Mouse (Mus musculus) heart, embryonic 15.5 days (tissue): Measurements from ENCODE around the gene Map1b. TPM values are rescaled to one million over a fixed set of nuclear protein-coding genes. Genes with fewer than 3 reads are reported as not detected.

ENCODE experiments used
- ATAC-seq: fragments of 200-750 bp; cut with Nextera tagmentation; replicated peaks from 2 replicates; pipeline ENCODE4 v1.8.0; 2017; ENCODE audit warnings: low read depth, moderate TSS enrichment; ENCODE audit not compliant: insufficient number of reproducible peaks, insufficient read depth, low FRiP score
- H3K27ac ChIP-seq: fragments of 300-500 bp; sonication (generic); 2 replicates; pipeline ENCODE4 v1.5.1; 2015; ENCODE audit warnings: mild to moderate bottlenecking, inconsistent platforms
- H3K27me3 ChIP-seq: fragments of 300-500 bp; sonication (generic); 2 replicates; pipeline ENCODE4 v1.6.1; 2015; ENCODE audit warnings: inconsistent platforms
- H3K36me3 ChIP-seq: fragments of 300-500 bp; sonication (generic); 2 replicates; pipeline ENCODE4 v1.6.1; 2015; ENCODE audit warnings: mild to moderate bottlenecking, inconsistent platforms
- H3K4me1 ChIP-seq: fragments of 300-500 bp; sonication (generic); replicated peaks from 2 replicates; pipeline ENCODE4 v1.6.1; 2015; ENCODE audit warnings: inconsistent platforms
- H3K4me2 ChIP-seq: fragments of 300-500 bp; sonication (generic); 2 replicates; pipeline ENCODE4 v1.6.1; 2015; ENCODE audit warnings: inconsistent platforms, mild to moderate bottlenecking, moderate library complexity
- H3K4me3 ChIP-seq: fragments of 300-500 bp; sonication (generic); 2 replicates; pipeline ENCODE4 v1.5.1; 2015; ENCODE audit warnings: mild to moderate bottlenecking, inconsistent platforms
- H3K9ac ChIP-seq: fragments of 300-500 bp; sonication (generic); 2 replicates; pipeline ENCODE4 v1.6.1; 2015; ENCODE audit warnings: mild to moderate bottlenecking, inconsistent platforms
- H3K9me3 ChIP-seq: fragments of 300-500 bp; sonication (generic); replicated peaks from 2 replicates; pipeline ENCODE4 v1.6.1; 2016; ENCODE audit warnings: inconsistent platforms
- WGBS: fragments of 180-500 bp; shearing (Covaris S2); methylation state at CpG from one replicate; pipeline ENCODE4 v1.1.7; 2015; ENCODE audit warnings: mixed read lengths; 5-methylcytosine and 5-hydroxymethylcytosine counted together
- polyA plus RNA-seq: library from polyadenylated mRNA; unstranded; fragments of >200 nt; fragmentation: Nextera tagmentation; extraction: Ambion mirVana; gene quantifications from 2 replicates; pipeline ENCODE4 v1.2.1, GENCODE M21; 2015

The Map1b gene
- polyA plus RNA-seq, 1 experiment from 2014 or later = 99.2 TPM

GRCm38 (mm10) chr13:99375550-99375949 is 140.8 kb downstream of the Map1b start:
- 26% methylated on average over 6 of the region's 6 CpGs for WGBS
- H3K27me3 ChIP-seq = no peaks in the 10 kb centered on the region
- no peak overlapping the region for H3K27ac ChIP-seq
- H3K4me3 ChIP-seq = no peak overlapping the region
- no peak overlapping the region for H3K4me2 ChIP-seq
- H3K9me3 ChIP-seq = no peaks in the 10 kb centered on the region
- H3K9ac ChIP-seq = no peak overlapping the region
- H3K36me3 ChIP-seq = no peaks in the 10 kb centered on the region; the same call in 1 of the 2 replicates
- no peak for ATAC-seq
- H3K4me1 ChIP-seq = peaks cover 4% of the 10 kb centered on the region; the same call in 1 of the 2 replicates

DNA sequence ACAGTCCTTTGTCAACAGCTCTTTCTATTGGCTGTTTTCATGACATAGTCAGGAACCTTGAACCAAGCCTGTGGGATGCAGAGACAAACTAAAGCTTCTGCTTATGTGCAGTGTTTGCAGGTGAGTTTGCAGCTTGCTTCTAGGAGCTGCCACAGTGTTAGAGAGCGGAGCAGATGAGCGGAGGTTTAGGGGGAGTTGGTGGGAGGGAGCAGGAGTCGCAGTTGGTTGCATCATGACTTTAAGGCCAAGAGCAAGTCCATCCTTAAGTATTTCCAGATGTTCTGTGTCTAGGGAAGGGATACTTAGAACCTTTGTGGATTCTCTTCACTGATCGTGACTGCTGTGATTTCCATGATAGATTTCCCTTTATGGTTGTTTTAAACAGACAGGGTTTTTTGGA is 142.1 kb downstream of the Map1b start:
- no peak for ATAC-seq
- no peak overlapping the region for H3K27ac ChIP-seq
- 69% methylated on average over 4 of the region's 4 CpGs for WGBS

GRCm38 (mm10) chr13:99373684-99374083 is 142.7 kb downstream of the Map1b start:
- 73% methylated on average over 7 of the region's 7 CpGs for WGBS

More for the DNA sequence above, 142.1 kb downstream of the Map1b start:
- Histone ChIP-seq H3K4me1 (peaks cover 4% of the 10 kb centered on the region; the same call in 1 of the 2 replicates), H3K27me3 (no peaks in the 10 kb centered on the region), H3K4me3 (no peak overlapping the region), H3K36me3 (no peaks in the 10 kb centered on the region; the same call in 1 of the 2 replicates), H3K4me2 (no peak overlapping the region), H3K9ac (no peak overlapping the region), H3K9me3 (no peaks in the 10 kb centered on the region)

More at GRCm38 (mm10) chr13:99373684-99374083, 142.7 kb downstream of the Map1b start:
- Histone ChIP-seq H3K4me3 (no peak overlapping the region), H3K4me1 (peaks cover 8% of the 10 kb centered on the region), H3K9ac (no peak overlapping the region), H3K27me3 (no peaks in the 10 kb centered on the region), H3K9me3 (no peaks in the 10 kb centered on the region), H3K36me3 (no peaks in the 10 kb centered on the region; the same call in 1 of the 2 replicates), H3K27ac (no peak overlapping the region), H3K4me2 (no peak overlapping the region)
- no peak for ATAC-seq

Other genes starting within 250 kb of the Map1b start
- gene Ptcd2, start 171.8 kb downstream of the Map1b start, polyA plus RNA-seq = 63.9 and 71.8 TPM in 2 replicates
- gene Mrps27, start 171.8 kb downstream of the Map1b start, polyA plus RNA-seq = 77.5 and 78.5 TPM in 2 replicates